Mouse (Mus musculus): ENCODE measurements around the gene Prpf38b.

GRCm38 (mm10) chr3:108884706-108885289 lies 26.7 kb downstream of the Prpf38b start:
- TF ChIP-seq GATA1 (IDR thresholded peaks at IDR 0.05; ENCODE audit: borderline replicate concordance, low read length) (no peak), FLI1 (IDR thresholded peaks at IDR 0.05; ENCODE audit: low read length) (no peak)
